Mouse (Mus musculus): ENCODE data around the gene H3f3b. TPM values are rescaled to one million over a fixed set of nuclear protein-coding genes. Genes with fewer than 3 reads are reported as not detected.

H3f3b gene
- 1,827 and 1,865 TPM in 2 replicates for polyA plus RNA-seq (2014; fragmentation: Nextera tagmentation; extraction: Ambion mirVana)

- ATAC-seq (ENCODE audit: insufficient read depth, low FRiP score, low TSS enrichment) (no peak), DNase-seq (ENCODE audit: low spot score) (no peak)
- H3K4me2 ChIP-seq (ENCODE audit: low read depth): no peak within 1 kb of the TSS
- no peaks in the 10 kb centered on the region for H3K9me3 ChIP-seq (ENCODE audit: control insufficient read depth, low read length)
- no peak within 1 kb of the TSS for H3K27ac ChIP-seq (ENCODE audit: low read depth, low read length)
- H3K4me1 ChIP-seq (ENCODE audit: control insufficient read depth, insufficient read depth, low read length): peaks cover 9% of the 10 kb centered on the region
- no peaks in the 10 kb centered on the region for H3K36me3 ChIP-seq (ENCODE audit: control insufficient read depth, insufficient read depth, low read length)
- no peaks in the 10 kb centered on the region for H3K27me3 ChIP-seq (ENCODE audit: control insufficient read depth, insufficient read depth, low read length)
- WGBS: 83% methylated on average over 4 of the region's 4 CpGs
- H3K4me3 ChIP-seq (ENCODE audit: low read depth, low read length): no peak within 1 kb of the TSS
- no peak within 1 kb of the TSS for H3K9ac ChIP-seq (ENCODE audit: low read length)
These were observed at the start of gene H3f3b for GRCm38 (mm10) chr11:116027756-116028155. H3f3b (minus strand) TSS chr11:116027962.

GRCm38 (mm10) chr11:116076836-116077235, 49.1 kb upstream of the H3f3b start:
- Histone ChIP-seq H3K27ac (ENCODE audit: low read depth, low read length) (no peak overlapping the region), H3K4me1 (ENCODE audit: control insufficient read depth, insufficient read depth, low read length) (peaks cover 13% of the 10 kb centered on the region), H3K4me2 (ENCODE audit: low read depth) (0 out of 2 replicates have a peak overlapping the region, but pooled peaks have one; percentile 7), H3K9me3 (ENCODE audit: control insufficient read depth, low read length) (no peaks in the 10 kb centered on the region), H3K36me3 (ENCODE audit: control insufficient read depth, insufficient read depth, low read length) (peaks cover 6% of the 10 kb centered on the region), H3K9ac (ENCODE audit: low read length) (no peak overlapping the region), H3K27me3 (ENCODE audit: control insufficient read depth, insufficient read depth, low read length) (no peaks in the 10 kb centered on the region), H3K4me3 (ENCODE audit: low read depth, low read length) (no peak overlapping the region)
- DNase-seq (ENCODE audit: low spot score) (peak; percentile 7), ATAC-seq (ENCODE audit: insufficient read depth, low FRiP score, low TSS enrichment) (no peak)
- 86% methylated on average over 7 of the region's 7 CpGs for WGBS

DNA sequence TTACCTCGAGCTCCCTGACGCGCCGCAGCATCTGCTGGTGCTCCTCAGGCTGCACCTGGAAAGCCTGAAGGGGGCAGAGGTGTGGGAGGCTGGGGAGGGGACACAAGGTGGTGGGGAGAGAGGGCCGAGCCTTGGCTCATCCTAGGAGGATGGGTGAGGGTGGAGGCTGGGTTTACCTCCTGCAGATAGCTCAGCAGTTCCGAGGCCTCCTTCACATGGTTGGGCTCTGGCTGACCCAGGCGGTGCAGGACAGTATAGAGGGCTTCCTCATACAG, 48.4 kb upstream of the H3f3b start:
- H3K9me3 ChIP-seq (ENCODE audit: control insufficient read depth, low read length): no peaks in the 10 kb centered on the region
- DNase-seq (ENCODE audit: low spot score): no peak
- H3K9ac ChIP-seq (ENCODE audit: low read length): no peak overlapping the region
- no peak overlapping the region for H3K4me2 ChIP-seq (ENCODE audit: low read depth)
- H3K4me1 ChIP-seq (ENCODE audit: control insufficient read depth, insufficient read depth, low read length): peaks cover 13% of the 10 kb centered on the region
- H3K27ac ChIP-seq (ENCODE audit: low read depth, low read length): no peak overlapping the region
- no peaks in the 10 kb centered on the region for H3K27me3 ChIP-seq (ENCODE audit: control insufficient read depth, insufficient read depth, low read length)
- ATAC-seq (ENCODE audit: insufficient read depth, low FRiP score, low TSS enrichment): no peak
- 74% methylated on average over 7 of the region's 7 CpGs for WGBS
- H3K4me3 ChIP-seq (ENCODE audit: low read depth, low read length): no peak overlapping the region
- H3K36me3 ChIP-seq (ENCODE audit: control insufficient read depth, insufficient read depth, low read length): peaks cover 2% of the 10 kb centered on the region

DNA sequence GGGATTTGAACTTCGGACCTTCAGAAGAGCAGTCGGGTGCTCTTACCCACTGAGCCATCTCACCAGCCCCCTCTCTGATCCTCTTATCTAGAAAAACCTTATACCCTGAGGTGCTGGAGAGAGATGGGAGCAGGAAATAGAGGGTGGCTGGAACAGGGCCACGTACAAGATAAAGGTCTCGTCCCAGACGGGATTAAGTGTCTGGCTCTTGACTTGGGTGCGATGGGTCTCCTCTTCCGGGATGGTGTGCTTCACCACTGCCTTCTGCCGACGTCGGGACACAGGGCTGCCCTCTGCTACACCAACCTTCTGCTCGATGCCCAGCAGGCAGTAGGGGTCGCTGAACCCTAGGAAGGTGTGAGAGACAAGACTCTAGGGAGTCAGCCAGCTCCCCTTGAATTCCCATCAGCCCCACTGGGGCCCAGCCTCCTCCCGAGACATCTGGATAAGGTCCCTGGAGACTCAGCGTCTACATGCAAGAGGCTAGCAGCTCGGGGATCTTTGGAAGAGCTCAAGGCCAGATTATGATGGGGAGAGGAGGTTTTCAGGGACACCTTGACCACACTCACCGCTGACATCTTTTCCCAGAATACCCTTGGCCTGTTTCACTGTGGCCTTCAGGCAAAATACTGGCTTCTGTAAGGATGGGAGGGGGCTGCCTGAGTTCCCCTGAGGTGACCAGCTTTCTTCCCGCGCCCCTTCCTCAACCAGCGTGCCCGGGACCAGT, 47.9 kb upstream of the H3f3b start:
- WGBS: 67% methylated on average over 20 of the region's 20 CpGs

DNA sequence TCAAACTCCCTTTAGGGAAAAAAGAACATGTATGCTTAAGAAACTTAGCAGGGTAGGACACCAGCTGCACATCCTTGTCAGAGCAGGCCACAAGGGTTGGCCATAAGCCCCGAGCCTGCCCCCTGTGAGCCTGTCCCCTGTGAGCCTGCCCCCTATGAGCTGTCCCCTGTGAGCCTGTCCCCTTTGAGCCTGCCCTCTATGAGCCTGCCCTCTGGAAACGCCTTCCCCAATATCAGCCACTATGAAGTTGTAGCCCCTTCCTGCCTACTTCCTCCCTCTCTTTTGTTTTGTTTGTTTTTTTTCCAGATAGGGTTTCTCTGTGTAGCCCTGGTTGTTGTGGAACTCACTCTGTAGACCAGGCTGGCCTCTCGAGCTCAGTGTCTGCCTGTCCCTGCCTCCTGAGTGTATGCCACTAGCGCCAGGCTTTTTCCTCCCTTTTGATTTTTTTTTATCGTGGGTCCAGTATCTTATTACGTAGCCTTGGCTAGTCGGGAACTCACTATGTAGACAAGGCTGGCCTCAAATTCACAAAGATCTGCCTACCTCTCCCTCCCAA, 46.8 kb upstream of the H3f3b start:
- ATAC-seq (ENCODE audit: insufficient read depth, low FRiP score, low TSS enrichment) (no peak), DNase-seq (ENCODE audit: low spot score) (peak; percentile 4)
- 71% methylated on average over 7 of the region's 7 CpGs for whole genome bisulfite sequencing
- Histone ChIP-seq H3K36me3 (ENCODE audit: control insufficient read depth, insufficient read depth, low read length) (no peaks in the 10 kb centered on the region; the same call in 1 of the 2 replicates), H3K27ac (ENCODE audit: low read depth, low read length) (no peak overlapping the region), H3K4me3 (ENCODE audit: low read depth, low read length) (no peak overlapping the region), H3K9me3 (ENCODE audit: control insufficient read depth, low read length) (no peaks in the 10 kb centered on the region), H3K4me2 (ENCODE audit: low read depth) (no peak overlapping the region), H3K4me1 (ENCODE audit: control insufficient read depth, insufficient read depth, low read length) (peaks cover 13% of the 10 kb centered on the region), H3K27me3 (ENCODE audit: control insufficient read depth, insufficient read depth, low read length) (no peaks in the 10 kb centered on the region), H3K9ac (ENCODE audit: low read length) (no peak overlapping the region)

More for the DNA sequence above, 47.9 kb upstream of the H3f3b start:
- no peaks in the 10 kb centered on the region; the same call in none of the 2 replicates for H3K36me3 ChIP-seq (ENCODE audit: control insufficient read depth, insufficient read depth, low read length)
- H3K4me3 ChIP-seq (ENCODE audit: low read depth, low read length): no peak overlapping the region
- peak; percentile 8 for DNase-seq (ENCODE audit: low spot score)
- H3K27ac ChIP-seq (ENCODE audit: low read depth, low read length): no peak overlapping the region
- no peak overlapping the region for H3K4me2 ChIP-seq (ENCODE audit: low read depth)
- no peak for ATAC-seq (ENCODE audit: insufficient read depth, low FRiP score, low TSS enrichment)
- no peak overlapping the region for H3K9ac ChIP-seq (ENCODE audit: low read length)
- H3K27me3 ChIP-seq (ENCODE audit: control insufficient read depth, insufficient read depth, low read length): no peaks in the 10 kb centered on the region
- no peaks in the 10 kb centered on the region for H3K9me3 ChIP-seq (ENCODE audit: control insufficient read depth, low read length)
- peaks cover 13% of the 10 kb centered on the region for H3K4me1 ChIP-seq (ENCODE audit: control insufficient read depth, insufficient read depth, low read length)

- no peaks in the 10 kb centered on the region; the same call in 1 of the 2 replicates for H3K36me3 ChIP-seq (ENCODE audit: control insufficient read depth, insufficient read depth, low read length)
- H3K27me3 ChIP-seq (ENCODE audit: control insufficient read depth, insufficient read depth, low read length): no peaks in the 10 kb centered on the region
- no peak overlapping the region for H3K27ac ChIP-seq (ENCODE audit: low read depth, low read length)
- ATAC-seq (ENCODE audit: insufficient read depth, low FRiP score, low TSS enrichment) (no peak), DNase-seq (ENCODE audit: low spot score) (no peak)
- H3K4me3 ChIP-seq (ENCODE audit: low read depth, low read length): no peak overlapping the region
- no peaks in the 10 kb centered on the region for H3K9me3 ChIP-seq (ENCODE audit: control insufficient read depth, low read length)
- H3K4me2 ChIP-seq (ENCODE audit: low read depth): no peak overlapping the region
- H3K9ac ChIP-seq (ENCODE audit: low read length): no peak overlapping the region
- WGBS: 77% methylated on average over 3 of the region's 3 CpGs
- H3K4me1 ChIP-seq (ENCODE audit: control insufficient read depth, insufficient read depth, low read length): no peaks in the 10 kb centered on the region
These were observed 44.8 kb upstream of the H3f3b start for GRCm38 (mm10) chr11:116072608-116073007.

DNA sequence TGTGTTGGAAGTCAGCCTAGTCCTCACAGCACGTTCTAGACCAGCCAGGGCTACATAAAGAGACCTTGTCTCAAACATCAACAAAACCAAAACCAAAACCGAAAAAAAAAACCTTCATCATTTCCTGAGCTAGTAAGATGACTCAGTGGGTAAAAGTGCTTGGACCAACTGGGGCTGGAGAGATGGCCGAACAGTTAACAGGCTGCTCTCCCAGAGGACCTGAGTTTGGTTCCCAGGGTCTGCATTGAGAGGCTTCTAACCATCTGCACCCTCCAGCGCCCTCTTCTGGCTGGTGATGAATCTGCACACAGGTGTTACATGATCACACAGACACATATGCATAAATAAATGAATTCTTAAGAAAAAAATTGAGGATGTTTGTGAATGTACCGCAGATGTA, 43.7 kb upstream of the H3f3b start:
- Histone ChIP-seq H3K36me3 (ENCODE audit: control insufficient read depth, insufficient read depth, low read length) (no peaks in the 10 kb centered on the region; the same call in 1 of the 2 replicates), H3K27ac (ENCODE audit: low read depth, low read length) (no peak overlapping the region), H3K4me2 (ENCODE audit: low read depth) (no peak overlapping the region), H3K9me3 (ENCODE audit: control insufficient read depth, low read length) (no peaks in the 10 kb centered on the region), H3K4me1 (ENCODE audit: control insufficient read depth, insufficient read depth, low read length) (no peaks in the 10 kb centered on the region), H3K4me3 (ENCODE audit: low read depth, low read length) (no peak overlapping the region), H3K27me3 (ENCODE audit: control insufficient read depth, insufficient read depth, low read length) (no peaks in the 10 kb centered on the region), H3K9ac (ENCODE audit: low read length) (no peak overlapping the region)
- DNase-seq (ENCODE audit: low spot score): peak; percentile 10
- WGBS: 66% methylated on average over 5 of the region's 5 CpGs
- no peak for ATAC-seq (ENCODE audit: insufficient read depth, low FRiP score, low TSS enrichment)

- Histone ChIP-seq H3K36me3 (ENCODE audit: control insufficient read depth, insufficient read depth, low read length) (peaks cover 8% of the 10 kb centered on the region), H3K4me1 (ENCODE audit: control insufficient read depth, insufficient read depth, low read length) (no peaks in the 10 kb centered on the region), H3K9me3 (ENCODE audit: control insufficient read depth, low read length) (no peaks in the 10 kb centered on the region), H3K27ac (ENCODE audit: low read depth, low read length) (no peak overlapping the region), H3K4me2 (ENCODE audit: low read depth) (no peak overlapping the region), H3K27me3 (ENCODE audit: control insufficient read depth, insufficient read depth, low read length) (no peaks in the 10 kb centered on the region), H3K9ac (ENCODE audit: low read length) (no peak overlapping the region), H3K4me3 (ENCODE audit: low read depth, low read length) (no peak overlapping the region)
- no peak for ATAC-seq (ENCODE audit: insufficient read depth, low FRiP score, low TSS enrichment)
- 91% methylated on average over 12 of the region's 12 CpGs for WGBS
- DNase-seq (ENCODE audit: low spot score): no peak
These were observed 37.6 kb upstream of the H3f3b start for GRCm38 (mm10) chr11:116065345-116065744.

Measured in neural tube, embryonic 11.5 days (tissue).